Mouse (Mus musculus): ENCODE measurements at regions not wholly inside any gene's neighbourhood (a gene's known extent, or its start where the extent isn't known, plus 50 kb on each side); places are given as distances from the start of the nearest gene placed in this dataset.

- peak; percentile 1 for DNase-seq (ENCODE audit: low read depth, low spot score)
Measured at GRCm38 (mm10) chr14:92764354-92764753, 1126.1 kb downstream of the Pcdh9 start.

GRCm38 (mm10) chr14:92754676-92755075 is 1135.8 kb downstream of the Pcdh9 start:
- no peak for DNase-seq (ENCODE audit: low read depth, low spot score)

GRCm38 (mm10) chr14:92717666-92718065 is 1172.8 kb downstream of the Pcdh9 start:
- no peak for DNase-seq (ENCODE audit: low read depth, low spot score)

- no peak for DNase-seq (ENCODE audit: low read depth, low spot score)
Measured at GRCm38 (mm10) chr14:92688151-92688550, 1202.3 kb downstream of the Pcdh9 start.

- DNase-seq (ENCODE audit: low read depth, low spot score): no peak
Measured at GRCm38 (mm10) chr14:92687106-92687505, 1203.4 kb downstream of the Pcdh9 start.

- no peak for DNase-seq (ENCODE audit: low read depth, low spot score)
Measured at GRCm38 (mm10) chr14:92678845-92679499, 1211.5 kb downstream of the Pcdh9 start.

GRCm38 (mm10) chr14:92674146-92674545 is 1216.3 kb downstream of the Pcdh9 start:
- DNase-seq (ENCODE audit: low read depth, low spot score): no peak

All from telencephalon, adult 2 months (tissue).